Mouse (Mus musculus): ENCODE measurements around the gene Gnat2.

Gnat2 gene

DNA sequence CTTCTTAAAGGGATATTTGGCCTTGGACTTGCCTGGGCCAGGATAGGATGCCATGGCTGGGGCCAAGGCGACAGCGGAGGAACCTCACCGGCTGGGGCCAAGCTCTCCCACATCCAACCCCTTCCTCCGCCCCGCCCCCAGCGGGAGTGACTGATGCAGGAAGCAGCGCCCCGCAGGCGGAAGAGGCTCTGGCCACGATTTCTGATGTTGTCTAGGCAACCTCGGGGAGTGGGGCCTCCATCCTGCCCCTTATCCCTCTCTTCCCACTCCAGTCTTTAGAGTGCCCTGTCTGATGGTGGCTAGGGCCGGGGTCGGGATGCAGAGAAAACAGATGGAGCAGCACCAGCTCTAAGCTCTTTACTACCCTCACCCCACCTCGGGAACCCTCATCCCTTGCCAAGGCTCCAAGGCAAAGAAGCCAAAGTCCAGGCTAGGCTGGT lies 7.3 kb upstream of the Gnat2 start:
- DNase-seq (ENCODE audit: low spot score) = peak; percentile 84

DNA sequence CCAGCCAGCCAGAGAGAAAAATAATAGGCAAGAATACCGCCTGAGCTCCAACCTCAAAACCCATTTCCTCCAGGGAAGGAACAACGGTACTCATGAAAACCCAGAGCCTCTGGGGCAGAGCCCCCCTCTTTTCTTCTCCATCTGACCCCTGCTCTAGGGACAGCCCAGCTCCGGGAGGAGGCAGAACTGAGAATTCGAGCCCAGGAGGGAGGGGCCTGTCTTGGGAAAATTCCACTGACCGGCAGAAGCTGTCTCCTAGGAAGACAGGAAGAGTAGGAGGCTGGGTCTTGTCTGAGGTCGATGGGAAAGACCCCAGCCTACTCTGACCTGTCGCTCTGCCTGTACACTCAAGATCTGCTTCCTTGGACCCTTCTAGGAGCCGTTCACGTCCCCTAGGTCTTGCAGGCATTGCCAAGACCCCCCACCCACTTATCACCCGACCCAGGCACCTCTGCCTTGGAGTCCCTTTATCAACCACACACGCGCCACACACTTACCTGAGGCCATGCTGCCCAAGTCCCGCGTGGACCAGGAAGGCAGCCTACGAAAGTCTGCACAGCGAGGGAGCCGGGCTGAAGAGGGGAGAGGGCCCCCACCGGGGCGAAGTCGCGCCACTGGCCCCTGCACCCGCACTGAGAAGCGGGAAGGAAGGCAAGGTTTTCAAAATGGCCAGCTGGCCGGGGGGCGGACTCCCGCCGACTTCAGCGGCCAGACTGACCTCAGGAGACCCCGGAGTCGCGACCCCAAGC lies 6.7 kb upstream of the Gnat2 start:
- no peak for DNase-seq (ENCODE audit: low spot score)

DNA sequence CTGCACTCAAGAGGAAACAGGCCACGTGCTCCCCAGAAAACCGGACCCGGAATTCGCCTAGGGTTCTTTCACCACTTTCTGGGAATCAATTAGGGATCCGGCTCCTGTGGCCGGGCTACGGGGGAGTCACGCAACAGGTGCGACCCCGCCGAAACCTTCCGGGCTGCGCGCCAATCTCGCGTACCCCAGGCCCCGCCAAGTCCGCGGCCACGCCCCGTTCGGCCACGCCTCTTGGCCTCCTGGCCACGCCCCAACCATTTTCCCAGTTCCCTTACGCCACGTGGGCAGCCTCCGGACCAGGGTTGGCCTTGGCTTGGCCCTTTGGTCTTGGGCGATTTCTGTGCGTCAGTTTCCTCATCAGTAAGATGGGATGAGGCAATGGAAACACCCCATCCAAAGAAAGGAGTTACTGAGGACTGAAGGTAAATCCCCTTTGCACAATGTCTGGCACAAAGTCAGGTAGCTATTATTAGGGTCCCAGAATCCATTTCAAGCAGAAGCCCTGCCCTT lies 6.1 kb upstream of the Gnat2 start, which contains the start of gene Ampd2:
Gene Ampd2 (minus strand): TSS at position 182 of the 510 bp plus-strand sequence.
- DNase-seq (ENCODE audit: low spot score) = no peak

DNA sequence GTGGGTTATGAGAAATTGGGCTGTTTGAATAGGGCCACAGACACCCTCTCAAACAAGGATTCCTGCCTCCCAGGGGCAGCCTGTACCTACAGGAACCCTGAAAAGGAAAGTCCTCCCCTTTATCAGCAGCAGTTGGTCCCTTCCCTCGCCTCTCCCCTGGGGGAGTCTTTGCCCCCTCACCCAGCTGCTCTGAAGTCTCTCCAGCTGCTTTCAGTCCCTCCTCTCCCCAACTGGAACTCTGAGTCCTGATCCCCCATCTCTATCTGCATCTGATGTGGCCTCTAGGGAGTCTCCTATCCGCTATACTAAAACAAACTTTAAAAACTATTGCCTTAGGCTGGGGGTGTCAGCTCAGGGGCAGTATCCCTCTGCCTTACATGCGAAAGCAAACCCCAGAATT lies 5.3 kb upstream of the Gnat2 start:
- DNase-seq (ENCODE audit: low spot score) = no peak

DNA sequence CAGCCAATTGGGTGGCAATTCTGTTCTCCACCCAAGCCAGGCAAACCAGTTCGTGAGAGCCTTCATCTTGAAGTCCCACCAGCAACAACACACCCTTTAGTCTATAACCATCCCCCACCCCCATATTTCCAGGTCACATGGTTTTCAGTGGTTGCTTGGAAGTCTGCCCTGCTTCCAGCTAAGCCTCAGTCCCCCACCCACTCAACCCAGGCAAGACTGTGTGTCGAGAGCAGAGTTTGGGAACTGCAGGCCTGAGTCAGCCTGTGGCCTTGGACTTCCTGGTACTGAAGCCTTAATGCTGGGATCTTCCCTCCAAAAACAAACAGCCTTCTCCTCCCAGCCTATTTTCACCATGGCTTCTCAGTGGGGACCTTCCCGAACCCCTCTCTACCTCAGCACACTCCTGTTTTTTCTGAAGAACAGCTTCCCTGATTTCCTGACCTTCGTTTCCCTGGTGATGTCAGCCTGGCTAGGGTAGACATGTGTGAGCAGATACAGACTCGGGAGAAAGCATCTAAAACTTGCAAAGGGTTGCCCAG lies 3.7 kb upstream of the Gnat2 start:
- no peak for DNase-seq (ENCODE audit: low spot score)

DNA sequence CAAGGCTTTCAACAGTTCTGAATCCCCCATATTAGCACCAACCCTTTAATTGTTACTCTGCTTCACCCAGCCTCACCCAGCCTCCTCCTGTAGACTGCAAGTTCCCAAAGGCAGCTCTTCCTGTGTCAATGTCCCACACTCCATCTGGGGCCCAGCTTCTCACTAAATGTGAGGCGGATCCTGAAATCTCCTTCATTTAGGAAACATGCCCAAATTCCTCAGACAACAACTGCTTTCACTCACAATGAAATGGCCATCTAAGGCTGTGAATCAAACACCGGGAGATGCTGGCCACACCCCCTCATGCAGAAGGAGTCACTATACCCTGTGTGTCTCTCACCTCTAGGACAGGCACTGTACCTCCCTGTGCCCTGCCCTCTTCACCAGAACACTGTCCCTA lies 2.7 kb upstream of the Gnat2 start:
- DNase-seq (ENCODE audit: low spot score) = no peak

DNA sequence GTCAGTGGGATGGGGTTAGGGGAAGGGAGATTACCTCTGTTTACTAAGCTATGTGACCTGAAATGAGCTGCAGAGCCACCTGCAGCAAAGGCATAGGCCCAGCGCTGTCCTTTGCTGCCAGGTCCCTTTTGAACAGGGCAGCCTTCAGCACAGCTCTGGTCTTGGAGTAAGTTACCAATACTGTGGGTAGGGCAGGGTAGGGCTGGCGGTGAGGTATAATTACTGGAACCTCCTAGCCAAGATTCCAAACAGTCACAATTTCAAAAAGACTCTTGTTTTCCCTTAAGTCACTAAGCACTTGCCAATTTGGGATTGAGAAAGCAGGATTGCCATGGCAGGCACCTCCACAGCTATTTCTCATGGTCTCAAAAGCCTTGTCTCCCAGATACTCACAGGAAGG lies 2.0 kb upstream of the Gnat2 start:
- no peak for DNase-seq (ENCODE audit: low spot score)

DNA sequence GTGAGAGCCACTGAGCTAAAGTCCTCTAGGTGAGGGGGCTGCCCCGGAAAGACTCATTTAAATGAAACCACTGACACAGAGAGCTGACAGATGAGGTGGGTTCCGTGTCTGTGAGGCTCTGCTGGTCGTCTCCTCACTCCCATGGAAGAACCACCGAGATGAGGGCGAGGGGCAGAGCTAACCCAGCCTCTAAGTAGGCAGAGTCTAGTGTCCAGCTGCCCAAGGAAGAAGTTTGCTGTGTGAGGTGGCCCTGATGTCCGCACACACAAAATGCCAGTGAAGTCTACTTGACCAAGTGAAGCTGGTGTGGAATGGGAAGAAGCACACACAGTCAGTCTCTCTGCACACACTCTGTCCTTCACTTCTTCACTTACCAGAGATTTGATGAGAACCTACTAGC lies 559 bp upstream of the Gnat2 start:
- DNase-seq (ENCODE audit: low spot score) = no peak

DNA sequence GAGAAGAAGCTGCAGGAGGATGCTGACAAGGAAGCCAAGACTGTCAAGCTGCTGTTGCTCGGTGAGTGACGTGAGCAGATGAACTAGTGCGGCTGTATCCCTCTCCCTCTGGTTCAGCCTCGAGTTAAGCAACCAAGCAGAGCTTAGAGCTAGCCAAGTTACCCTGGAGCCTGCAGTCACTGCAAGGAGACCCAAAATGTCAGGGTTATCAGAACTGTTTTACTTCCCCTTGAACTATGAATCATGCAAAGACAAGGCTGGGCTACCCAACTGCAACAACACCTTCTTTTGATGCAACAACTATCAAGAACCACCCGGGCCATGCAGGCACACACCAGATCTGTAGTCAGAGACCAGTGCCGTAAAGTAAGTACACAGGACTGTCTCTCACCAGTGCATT lies 717 bp downstream of the Gnat2 start:
- no peak for DNase-seq (ENCODE audit: low spot score)

DNA sequence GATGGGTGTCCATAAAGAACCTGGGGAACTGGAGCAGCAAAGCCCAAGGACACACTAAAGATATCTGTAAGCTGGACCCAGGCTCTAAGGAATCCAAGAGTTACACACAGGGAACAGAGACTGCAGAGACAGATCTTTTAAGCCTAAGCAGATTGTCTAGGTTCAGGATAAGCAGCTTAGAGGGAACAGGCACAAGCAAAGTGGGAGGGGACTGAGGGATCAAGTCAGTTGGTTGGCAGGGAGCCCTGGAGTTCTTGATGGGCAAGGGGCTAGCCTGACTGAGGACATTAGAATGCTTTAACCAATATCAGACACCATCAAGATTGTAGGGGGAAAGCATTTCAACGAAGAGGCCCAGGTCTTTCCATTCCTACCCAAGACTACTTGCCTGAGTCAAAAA lies 1.6 kb downstream of the Gnat2 start:
- DNase-seq (ENCODE audit: low spot score) = no peak

DNA sequence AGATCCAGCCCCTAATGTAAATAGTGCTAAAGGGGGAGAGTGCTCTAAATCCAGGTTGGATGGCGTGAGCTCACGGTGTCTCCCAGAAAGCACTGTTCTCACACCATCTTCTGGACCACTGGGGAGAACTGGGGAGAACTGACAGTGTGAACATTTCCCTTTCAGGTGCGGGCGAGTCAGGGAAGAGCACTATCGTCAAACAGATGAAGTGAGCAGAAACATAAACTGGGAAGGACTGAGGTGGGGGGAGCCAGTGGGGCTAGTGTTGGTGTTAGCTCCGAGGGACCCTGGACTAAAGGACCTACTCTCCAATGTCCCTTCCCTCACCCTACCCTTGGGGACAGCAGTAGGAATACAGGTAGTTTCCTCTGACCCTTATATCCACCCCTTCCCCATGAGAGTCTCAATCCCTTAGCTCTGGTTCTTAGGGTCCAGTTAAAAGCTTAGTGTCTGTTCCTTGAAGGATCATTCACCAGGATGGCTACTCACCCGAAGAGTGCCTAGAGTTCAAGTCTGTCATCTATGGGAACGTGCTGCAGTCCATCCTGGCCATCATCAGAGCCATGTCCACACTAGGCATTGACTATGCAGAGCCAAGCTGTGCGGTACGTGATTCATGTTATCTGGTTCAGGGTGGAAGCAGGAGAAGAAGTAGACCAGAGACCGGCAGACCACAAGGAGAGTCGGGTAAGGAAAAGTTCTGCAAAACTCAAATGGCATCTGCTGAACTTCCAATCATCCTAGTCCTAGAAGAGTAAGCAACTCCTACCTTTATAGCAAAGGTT lies 2.6 kb downstream of the Gnat2 start:
- DNase-seq (ENCODE audit: low spot score) = no peak

DNA sequence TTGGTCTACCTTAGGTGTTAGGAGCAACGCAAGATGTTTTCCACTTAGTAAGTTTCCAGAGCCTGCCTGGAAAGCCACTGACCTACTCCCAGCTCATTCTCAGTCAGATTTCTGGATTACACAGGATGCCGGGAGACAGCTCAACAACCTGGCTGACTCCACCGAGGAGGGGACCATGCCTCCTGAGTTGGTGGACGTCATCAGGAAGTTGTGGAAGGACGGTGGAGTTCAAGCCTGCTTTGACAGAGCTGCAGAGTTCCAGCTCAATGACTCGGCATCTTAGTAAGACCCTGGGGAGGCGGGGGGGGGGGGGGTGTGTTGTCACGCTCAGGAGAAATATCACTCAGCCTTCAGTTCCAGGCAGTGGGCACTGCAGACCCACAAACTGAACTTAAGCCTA lies 3.6 kb downstream of the Gnat2 start:
- no peak for DNase-seq (ENCODE audit: low spot score)

DNA sequence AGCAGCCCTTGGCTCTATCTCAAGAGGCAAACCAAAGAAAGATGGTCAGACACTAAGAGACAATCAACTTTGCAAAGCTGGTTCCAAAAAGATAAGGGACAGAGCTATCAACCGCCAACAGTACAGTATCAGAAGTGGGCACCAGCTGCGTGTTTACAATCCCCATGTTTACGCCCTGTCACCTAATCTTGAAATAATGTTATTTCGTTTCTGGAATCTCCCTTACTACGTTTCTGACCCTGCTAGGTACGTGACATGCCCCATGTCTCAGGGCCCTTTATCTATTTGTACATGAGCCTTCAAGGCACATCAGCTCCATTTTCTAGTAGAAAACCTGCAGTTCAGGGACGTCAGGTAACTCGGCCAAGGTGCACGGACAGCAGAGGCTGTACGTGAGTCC lies 4.1 kb downstream of the Gnat2 start:
- DNase-seq (ENCODE audit: low spot score) = no peak

DNA sequence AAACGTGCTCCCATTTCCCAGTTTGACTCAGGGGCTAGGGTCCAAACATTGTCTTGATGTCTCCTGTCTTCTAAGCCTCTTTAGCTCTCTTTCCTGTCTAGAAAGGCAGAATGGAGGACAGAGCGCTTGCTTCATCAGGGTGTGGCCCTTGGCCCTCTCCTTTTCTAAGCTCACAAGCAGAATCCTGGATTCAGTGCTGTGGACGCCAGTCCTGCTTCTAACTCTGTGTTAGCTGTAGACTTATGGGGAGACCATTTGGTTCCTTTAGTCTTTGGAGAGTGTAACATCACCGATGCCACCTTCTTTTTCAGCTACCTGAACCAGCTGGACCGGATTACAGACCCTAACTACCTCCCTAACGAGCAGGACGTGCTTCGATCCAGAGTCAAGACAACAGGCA lies 5.1 kb downstream of the Gnat2 start:
- no peak for DNase-seq (ENCODE audit: low spot score)

DNA sequence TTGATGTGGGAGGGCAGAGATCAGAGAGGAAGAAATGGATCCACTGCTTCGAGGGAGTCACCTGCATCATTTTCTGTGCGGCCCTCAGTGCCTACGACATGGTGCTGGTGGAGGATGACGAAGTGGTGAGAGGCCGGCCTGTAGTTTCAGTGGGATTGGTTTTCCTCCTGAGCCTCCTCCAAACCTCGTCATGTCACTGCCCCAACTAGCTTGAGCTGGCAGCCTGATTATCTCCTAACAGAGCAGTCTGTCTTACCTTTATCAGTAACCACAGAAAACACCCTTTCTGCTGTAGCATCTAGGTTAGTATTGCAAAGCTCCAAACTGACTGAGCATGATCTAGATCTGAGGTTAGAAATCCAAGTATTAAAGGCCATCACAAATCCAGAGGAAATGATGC lies 5.7 kb downstream of the Gnat2 start:
- DNase-seq (ENCODE audit: low spot score) = no peak

DNA sequence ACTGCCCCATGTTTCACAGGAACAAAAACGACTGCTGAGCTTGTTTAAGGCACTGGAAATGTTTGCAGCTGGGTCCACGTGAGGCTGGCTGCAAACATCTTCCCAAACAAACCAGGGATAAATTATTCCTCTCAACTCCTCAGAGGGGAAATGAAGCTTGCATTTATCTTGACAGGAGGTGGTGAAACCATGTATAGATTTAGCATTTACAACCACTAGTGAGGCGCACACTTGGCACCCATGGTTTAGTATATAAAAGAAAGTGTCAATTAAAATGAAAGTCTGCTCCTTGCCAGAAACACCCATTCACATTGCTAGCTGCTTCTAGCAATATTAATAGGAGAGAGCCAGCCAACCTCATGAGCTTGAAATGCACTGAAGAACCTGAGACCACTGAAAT lies 9.0 kb downstream of the Gnat2 start:
- DNase-seq (ENCODE audit: low spot score) = no peak

DNA sequence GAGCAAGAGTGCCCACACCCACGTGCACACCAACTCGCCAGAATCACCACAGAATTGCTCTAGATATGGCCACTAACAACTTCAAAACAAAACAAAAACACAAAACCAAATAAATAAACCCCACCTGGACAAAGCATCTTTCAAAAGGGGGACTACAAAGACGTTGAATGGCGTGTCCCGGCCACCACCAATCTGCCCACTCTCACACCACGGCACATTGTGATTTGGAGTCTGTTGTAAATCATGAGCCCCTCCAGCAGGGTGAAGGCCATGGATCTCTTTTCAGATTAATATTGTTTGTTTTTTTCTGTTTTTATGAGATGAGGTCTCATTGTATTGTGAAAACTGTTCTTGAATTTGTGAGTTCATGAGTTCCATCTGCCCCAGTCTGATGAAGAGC lies 9.5 kb downstream of the Gnat2 start:
- no peak for DNase-seq (ENCODE audit: low spot score)

DNA sequence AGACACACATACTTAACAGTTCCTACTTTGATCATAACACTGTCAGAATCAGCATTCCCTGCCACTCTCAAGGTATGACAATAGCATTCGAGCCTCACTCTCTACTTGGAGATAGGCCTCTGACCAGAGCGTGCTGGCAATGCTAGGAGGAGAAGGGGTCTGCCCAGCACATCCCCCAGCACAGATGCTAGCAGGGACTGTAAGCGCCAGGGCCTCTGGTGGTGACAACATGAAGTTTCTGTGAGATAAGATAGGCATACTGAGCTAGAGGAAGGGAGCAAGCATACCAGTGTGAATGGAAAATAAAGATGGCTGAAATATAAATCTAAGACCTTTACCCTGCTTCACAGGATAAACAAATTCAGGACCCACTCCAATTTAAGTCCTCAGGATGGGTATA lies 12.7 kb downstream of the Gnat2 start:
- no peak for DNase-seq (ENCODE audit: low spot score)

DNA sequence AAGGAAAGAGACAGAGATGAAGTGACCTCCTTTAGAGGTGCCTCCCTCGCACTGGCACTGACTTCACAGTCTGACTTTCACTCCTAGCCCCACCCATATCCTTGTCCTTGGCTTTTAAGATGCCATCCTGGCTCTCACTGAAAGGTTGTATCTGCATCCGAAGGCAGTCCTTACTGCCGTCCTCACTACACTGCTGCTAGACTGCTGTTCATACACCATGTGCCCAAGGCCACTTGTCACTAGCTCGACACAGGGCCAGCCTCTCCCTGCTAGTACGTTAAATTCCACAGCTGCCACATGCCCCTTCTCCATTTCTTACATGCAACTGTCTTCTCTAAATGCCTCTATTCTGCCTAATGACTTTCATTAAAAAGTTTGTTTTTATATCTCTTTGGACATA lies 18.7 kb downstream of the Gnat2 start:
- no peak for DNase-seq (ENCODE audit: low spot score)

DNA sequence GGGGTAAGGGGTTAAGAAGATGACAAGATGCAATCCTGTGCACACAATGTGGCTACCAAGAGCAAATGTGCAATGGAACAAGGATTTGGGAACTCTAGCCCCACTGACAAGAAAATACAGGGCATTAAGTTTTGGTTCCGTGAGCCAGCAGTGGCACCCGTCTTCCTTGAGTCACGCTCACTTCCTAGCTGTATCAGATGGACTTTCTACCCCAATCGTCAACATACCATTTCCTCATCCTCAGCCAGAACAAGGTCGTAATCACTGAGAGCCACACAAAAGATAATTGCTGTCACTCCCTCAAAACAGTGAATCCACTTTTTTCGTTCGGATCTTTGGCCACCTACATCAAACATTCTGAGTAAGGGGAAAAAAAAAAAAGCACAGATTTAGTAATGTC lies 19.7 kb downstream of the Gnat2 start:
- no peak for DNase-seq (ENCODE audit: low spot score)

DNA sequence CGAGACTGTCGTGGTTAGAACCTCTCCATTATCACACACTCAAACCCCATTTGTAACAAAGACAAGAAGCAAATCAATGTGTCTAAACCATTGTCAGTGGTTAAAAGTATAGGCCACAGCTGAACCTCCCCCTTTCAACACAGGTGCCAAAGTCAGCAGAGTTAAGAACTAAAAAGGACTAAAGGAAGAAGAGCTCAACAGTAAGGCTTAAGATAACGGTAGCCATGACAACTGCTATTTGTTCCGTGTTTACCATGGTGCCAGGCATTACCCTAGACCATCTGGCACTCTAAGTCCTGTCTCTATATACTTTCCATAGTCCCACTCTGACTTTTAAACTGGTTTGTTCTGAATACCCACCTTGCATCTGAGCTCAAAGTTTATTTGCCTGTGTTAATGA lies 20.1 kb downstream of the Gnat2 start:
- DNase-seq (ENCODE audit: low spot score) = no peak

DNA sequence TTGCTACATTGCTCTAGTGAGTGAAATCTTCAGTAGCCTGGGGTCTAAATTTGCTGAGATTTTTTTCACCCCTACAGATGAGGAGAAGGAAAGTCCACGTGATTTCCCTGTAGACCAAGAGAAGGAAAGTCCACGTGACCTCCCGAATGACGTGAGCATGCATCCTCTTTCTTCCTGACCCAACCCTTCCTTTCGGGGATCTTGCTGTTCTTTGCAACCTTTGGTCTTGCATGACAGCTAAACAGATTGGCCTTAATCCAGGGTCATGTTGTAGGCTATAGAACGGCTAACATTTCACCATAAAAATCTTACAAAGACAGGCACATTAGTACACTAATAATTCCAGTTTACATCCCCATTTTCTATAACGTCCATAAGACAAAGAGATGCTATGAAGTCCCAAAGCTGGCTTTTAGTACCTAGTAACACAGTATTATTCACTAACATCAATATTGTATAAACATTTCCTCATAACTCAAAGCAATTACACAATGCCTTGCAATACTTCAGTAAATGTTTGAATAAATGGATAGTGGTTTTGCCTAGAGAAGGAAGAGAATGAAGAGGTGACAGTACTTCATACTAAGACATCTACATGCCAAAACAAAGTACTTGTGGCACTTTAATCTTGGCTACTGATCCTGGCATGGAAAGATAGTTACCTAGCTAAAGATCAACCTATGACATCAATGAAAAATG lies 21.2 kb downstream of the Gnat2 start:
- DNase-seq (ENCODE audit: low spot score) = no peak

DNA sequence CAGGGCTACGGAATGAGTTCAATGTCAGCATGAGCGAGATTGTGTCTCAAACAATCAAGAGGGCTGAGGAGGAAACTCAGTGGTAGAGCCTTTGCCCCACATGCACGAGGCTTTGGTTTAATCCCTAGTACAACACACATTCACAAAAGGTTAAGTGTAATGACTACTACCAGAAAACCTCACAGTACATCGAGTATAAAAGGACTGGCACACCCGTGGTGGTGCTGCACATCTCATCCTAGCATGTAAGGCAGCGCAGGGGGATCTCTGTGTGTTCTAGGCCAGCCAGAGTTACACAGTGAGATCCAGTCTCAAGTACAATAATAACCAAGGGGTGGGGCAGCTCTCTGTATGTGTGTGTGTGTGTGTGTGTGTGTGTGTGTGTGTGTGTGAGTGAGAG lies 24.9 kb downstream of the Gnat2 start:
- no peak for DNase-seq (ENCODE audit: low spot score)

All from T-cell, adult 2 months (primary cell).